Mouse (Mus musculus) hindbrain, embryonic 15.5 days (tissue): ENCODE measurements around the gene Cap2. TPM values are rescaled to one million over a fixed set of nuclear protein-coding genes. Genes with fewer than 3 reads are reported as not detected.

ENCODE experiments used
- ATAC-seq: fragments of 200-750 bp; cut with Nextera tagmentation; 2 replicates; pipeline ENCODE4 v1.8.0; 2017; ENCODE audit warnings: low read depth, moderate number of reproducible peaks, moderate TSS enrichment; ENCODE audit not compliant: low FRiP score
- H3K27ac ChIP-seq: fragments of 300-500 bp; sonication (generic); replicated peaks from 2 replicates; pipeline ENCODE4 v1.5.1; 2015; ENCODE audit warnings: mild to moderate bottlenecking, inconsistent platforms
- H3K27me3 ChIP-seq: fragments of 300-500 bp; sonication (generic); 2 replicates; pipeline ENCODE4 v1.6.1; 2015; ENCODE audit warnings: control low read depth, inconsistent platforms
- H3K36me3 ChIP-seq: fragments of 300-500 bp; sonication (generic); 2 replicates; pipeline ENCODE4 v1.6.1; 2015; ENCODE audit warnings: control low read depth, inconsistent platforms
- H3K4me1 ChIP-seq: fragments of 300-500 bp; sonication (generic); replicated peaks from 2 replicates; pipeline ENCODE4 v1.6.1; 2015; ENCODE audit warnings: control low read depth, inconsistent platforms
- H3K4me2 ChIP-seq: fragments of 300-500 bp; sonication (generic); 2 replicates; pipeline ENCODE4 v1.6.1; 2015; ENCODE audit warnings: moderate library complexity, mild to moderate bottlenecking, inconsistent platforms
- H3K4me3 ChIP-seq: fragments of 300-500 bp; sonication (generic); 2 replicates; pipeline ENCODE4 v1.5.1; 2015; ENCODE audit warnings: mild to moderate bottlenecking, inconsistent platforms
- H3K9ac ChIP-seq: fragments of 300-500 bp; sonication (generic); 2 replicates; pipeline ENCODE4 v1.6.1; 2015; ENCODE audit warnings: inconsistent platforms
- H3K9me3 ChIP-seq: fragments of 300-500 bp; sonication (generic); 2 replicates; pipeline ENCODE4 v1.6.1; 2016; ENCODE audit warnings: control low read depth, inconsistent platforms
- WGBS: fragments of 180-500 bp; shearing (Covaris S2); methylation state at CpG from one replicate; pipeline ENCODE4 v1.1.7; 2015; 5-methylcytosine and 5-hydroxymethylcytosine counted together
- polyA plus RNA-seq: library from polyadenylated mRNA; unstranded; fragments of >200 nt; fragmentation: Nextera tagmentation; extraction: Ambion mirVana; gene quantifications from 2 replicates; pipeline ENCODE4 v1.2.1, GENCODE M21; 2015

Cap2 gene
- polyA plus RNA-seq, 1 experiment from 2014 or later, result 9.4 TPM

DNA sequence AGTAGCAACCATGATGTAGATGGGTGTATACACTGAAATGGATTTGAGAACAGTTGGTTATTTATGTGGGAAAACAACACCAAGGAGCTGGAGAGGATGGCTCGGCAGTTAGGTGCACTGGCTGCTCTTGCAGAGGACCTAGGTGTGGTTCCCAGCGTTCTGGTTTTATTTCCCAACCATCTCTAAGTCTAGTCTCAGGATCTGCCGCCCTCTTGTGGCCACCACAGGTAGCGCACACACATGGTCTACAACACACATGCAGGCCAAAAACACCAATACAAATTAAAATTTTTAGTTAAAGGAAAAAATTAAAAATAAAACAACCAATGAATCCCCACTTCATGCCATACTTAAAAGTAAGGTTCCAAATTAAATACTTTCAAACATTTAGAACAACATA, 140.7 kb downstream of the Cap2 start:
- no peak for ATAC-seq
- H3K4me2 ChIP-seq, result no peak overlapping the region
- H3K4me1 ChIP-seq, result no peaks in the 10 kb centered on the region
- no peak overlapping the region for H3K9ac ChIP-seq
- H3K36me3 ChIP-seq, result peaks cover 5% of the 10 kb centered on the region
- H3K4me3 ChIP-seq, result no peak overlapping the region
- 91% methylated on average over 4 of the region's 4 CpGs for WGBS
- H3K27me3 ChIP-seq, result no peaks in the 10 kb centered on the region
- no peak overlapping the region for H3K27ac ChIP-seq
- H3K9me3 ChIP-seq, result 0 out of 2 replicates have a peak, but pooled peaks cover 7% of the 10 kb centered on the region

DNA sequence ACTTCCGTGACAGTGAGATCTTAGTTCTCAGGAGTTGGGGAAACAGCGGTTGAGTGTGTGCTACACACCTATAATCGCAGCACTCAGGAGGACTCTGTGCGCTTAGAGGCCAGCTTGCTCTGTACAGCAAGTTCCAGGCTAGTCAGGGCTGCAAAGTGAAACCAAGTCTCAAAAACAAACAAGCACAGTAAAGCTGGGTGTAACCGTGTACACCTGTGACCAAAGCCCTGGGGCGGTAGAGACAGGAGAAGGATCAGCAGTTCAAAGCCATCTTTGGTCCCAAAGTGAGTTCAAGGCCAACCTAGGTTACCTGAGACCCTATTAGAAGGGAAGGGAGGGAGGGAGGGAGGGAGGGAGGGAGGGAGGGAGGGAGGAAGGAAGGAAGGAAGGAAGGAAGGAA, 142.5 kb downstream of the Cap2 start:
- H3K4me1 ChIP-seq, result no peaks in the 10 kb centered on the region
- H3K27me3 ChIP-seq, result no peaks in the 10 kb centered on the region
- H3K27ac ChIP-seq, result no peak overlapping the region
- no peak overlapping the region for H3K9ac ChIP-seq
- 0 out of 2 replicates have a peak, but pooled peaks cover 4% of the 10 kb centered on the region for H3K9me3 ChIP-seq
- no peak overlapping the region for H3K4me3 ChIP-seq
- peaks cover 5% of the 10 kb centered on the region for H3K36me3 ChIP-seq
- H3K4me2 ChIP-seq, result no peak overlapping the region
- WGBS, result 94% methylated on average over 6 of the region's 6 CpGs
- ATAC-seq, result no peak

DNA sequence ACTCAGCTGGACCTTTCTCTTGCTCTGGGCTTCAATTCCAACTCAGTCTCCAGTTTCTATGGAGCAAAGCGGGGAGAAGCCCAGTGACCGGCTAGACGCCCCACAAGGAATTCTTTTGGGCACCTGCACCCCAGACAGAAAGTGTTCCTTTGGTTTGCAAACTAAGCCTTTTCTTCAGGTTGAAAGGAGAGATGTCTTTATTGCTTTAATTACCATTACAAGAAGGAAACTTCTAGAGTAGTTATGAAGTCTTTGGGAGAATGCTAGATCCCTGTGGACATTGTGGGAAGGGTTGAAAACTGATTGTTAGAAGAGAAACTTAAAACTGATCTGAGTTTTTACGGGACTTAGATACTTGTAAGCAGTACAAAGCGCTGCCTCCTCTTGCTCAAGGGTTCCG, 143.8 kb downstream of the Cap2 start:
- Histone ChIP-seq H3K27me3 (no peaks in the 10 kb centered on the region), H3K4me3 (no peak overlapping the region), H3K27ac (no peak overlapping the region), H3K4me1 (no peaks in the 10 kb centered on the region), H3K4me2 (no peak overlapping the region), H3K36me3 (peaks cover 5% of the 10 kb centered on the region), H3K9ac (no peak overlapping the region), H3K9me3 (0 out of 2 replicates have a peak, but pooled peaks cover 4% of the 10 kb centered on the region)
- ATAC-seq, result no peak
- WGBS, result 70% methylated on average over 6 of the region's 6 CpGs

DNA sequence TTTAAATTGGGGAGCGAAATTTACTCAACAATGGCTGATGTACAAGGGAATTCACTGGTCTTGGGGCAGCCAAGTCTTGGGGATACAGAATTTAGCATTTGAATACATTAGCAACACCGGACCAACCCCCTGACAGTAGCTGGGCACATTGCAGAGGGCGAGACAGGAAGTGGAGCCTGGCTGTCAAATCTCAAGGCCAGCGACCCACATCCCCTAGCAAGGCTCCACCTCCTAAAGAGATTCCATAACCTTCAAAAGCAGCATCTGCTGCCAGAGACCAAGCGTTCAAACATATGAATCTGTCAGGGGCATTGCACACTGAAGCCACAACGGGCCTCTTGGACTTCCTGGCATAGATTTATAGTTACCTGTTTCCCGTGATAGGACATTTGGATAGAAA, 150.2 kb downstream of the Cap2 start:
- Histone ChIP-seq H3K9ac (no peak overlapping the region), H3K36me3 (no peaks in the 10 kb centered on the region), H3K4me2 (no peak overlapping the region), H3K27ac (no peak overlapping the region), H3K27me3 (no peaks in the 10 kb centered on the region), H3K4me1 (no peaks in the 10 kb centered on the region), H3K4me3 (no peak overlapping the region), H3K9me3 (no peaks in the 10 kb centered on the region)
- 89% methylated on average over 7 of the region's 7 CpGs for WGBS
- ATAC-seq, result no peak

DNA sequence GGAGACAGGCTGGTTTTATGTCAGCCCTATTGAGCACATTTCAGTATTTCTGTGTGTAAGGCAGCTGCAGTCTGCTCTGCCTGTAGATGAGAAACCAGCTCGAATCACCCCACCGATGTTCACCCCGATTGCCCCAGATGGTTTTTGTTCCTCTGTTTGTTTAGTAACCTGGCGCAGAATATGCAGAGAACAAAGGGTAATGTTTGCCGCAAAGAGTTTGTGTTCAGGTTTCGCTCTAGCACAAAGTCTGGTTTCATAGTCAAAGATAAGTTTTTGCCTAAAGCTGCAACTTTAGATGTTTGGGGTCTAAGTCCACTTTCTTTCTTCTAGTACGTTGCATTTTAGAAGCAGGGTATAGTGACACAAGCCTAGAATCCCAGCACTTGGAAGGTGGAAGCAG, 151.0 kb downstream of the Cap2 start:
- Histone ChIP-seq H3K4me3 (no peak overlapping the region), H3K27me3 (no peaks in the 10 kb centered on the region), H3K4me1 (no peaks in the 10 kb centered on the region), H3K9ac (no peak overlapping the region), H3K36me3 (no peaks in the 10 kb centered on the region), H3K9me3 (no peaks in the 10 kb centered on the region), H3K4me2 (no peak overlapping the region), H3K27ac (no peak overlapping the region)
- 86% methylated on average over 7 of the region's 7 CpGs for WGBS
- no peak for ATAC-seq

DNA sequence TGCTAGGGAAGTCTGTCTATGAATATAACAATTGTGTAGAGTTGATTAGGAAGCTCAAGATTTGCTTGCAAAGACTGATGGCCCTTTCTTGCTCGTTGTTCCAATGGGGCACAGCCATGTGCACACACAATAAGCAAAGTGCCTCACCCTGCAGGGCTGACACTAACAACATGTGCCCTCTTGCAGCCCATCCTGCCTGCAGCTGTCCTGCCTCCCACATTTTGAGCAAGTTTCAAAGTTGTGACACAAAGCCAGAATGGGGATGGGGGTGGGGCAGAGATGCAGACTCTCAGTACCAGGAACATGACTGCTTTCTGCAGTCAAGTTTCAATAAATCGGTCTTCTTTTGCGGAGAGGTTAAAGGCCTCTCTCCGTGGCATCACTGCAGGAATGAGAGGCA, 152.0 kb downstream of the Cap2 start:
- H3K27me3 ChIP-seq, result no peaks in the 10 kb centered on the region
- no peaks in the 10 kb centered on the region for H3K4me1 ChIP-seq
- ATAC-seq, result no peak
- no peaks in the 10 kb centered on the region for H3K36me3 ChIP-seq
- WGBS, result 61% methylated on average over 4 of the region's 4 CpGs
- H3K4me3 ChIP-seq, result no peak overlapping the region
- H3K4me2 ChIP-seq, result no peak overlapping the region
- no peak overlapping the region for H3K9ac ChIP-seq
- H3K27ac ChIP-seq, result no peak overlapping the region
- H3K9me3 ChIP-seq, result no peaks in the 10 kb centered on the region

DNA sequence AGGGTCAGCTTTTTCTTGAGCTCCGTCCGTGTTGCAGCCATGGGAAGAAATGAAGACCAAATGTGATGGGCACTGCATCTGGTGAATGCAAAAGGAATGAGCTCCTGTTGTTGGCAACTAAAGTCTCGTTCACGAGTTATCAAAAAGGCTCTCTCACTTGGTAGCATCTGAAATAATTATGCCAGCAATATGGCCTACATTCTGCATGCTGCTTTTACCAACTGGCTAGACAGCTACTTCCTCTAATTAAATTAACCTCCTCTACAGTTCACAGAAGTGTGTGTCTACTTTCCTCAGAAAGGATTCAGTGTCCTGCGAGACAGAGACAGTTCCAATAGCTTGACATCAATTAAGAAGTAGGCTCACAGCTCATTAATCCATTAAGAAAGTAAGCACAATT, 152.9 kb downstream of the Cap2 start:
- H3K9me3 ChIP-seq, result no peaks in the 10 kb centered on the region
- WGBS, result 74% methylated on average over 5 of the region's 5 CpGs
- H3K4me2 ChIP-seq, result no peak overlapping the region
- H3K4me3 ChIP-seq, result no peak overlapping the region
- no peaks in the 10 kb centered on the region for H3K4me1 ChIP-seq
- H3K27ac ChIP-seq, result no peak overlapping the region
- no peaks in the 10 kb centered on the region for H3K36me3 ChIP-seq
- no peaks in the 10 kb centered on the region for H3K27me3 ChIP-seq
- ATAC-seq, result no peak
- H3K9ac ChIP-seq, result no peak overlapping the region

DNA sequence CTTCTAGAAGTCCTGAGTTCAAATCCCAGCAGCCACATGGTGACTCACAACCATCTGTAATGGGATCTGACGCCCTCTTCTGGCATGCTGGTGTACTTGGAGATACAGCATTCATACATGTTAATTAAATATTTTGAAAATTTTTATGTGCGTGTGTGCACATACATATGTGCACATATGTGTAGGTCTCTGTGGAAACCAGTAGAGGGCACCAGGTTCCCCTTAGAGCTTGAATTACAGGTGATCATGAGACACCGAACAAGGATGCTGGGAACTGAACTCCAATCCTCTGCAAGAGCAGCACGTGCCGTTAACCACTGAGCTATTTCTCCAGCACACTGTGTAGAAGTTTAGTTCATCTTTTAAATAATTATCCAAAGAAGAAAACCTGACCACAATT, 157.6 kb downstream of the Cap2 start:
- Histone ChIP-seq H3K9me3 (no peaks in the 10 kb centered on the region), H3K4me1 (no peaks in the 10 kb centered on the region), H3K27me3 (no peaks in the 10 kb centered on the region), H3K27ac (no peak overlapping the region), H3K4me2 (no peak overlapping the region), H3K9ac (no peak overlapping the region), H3K4me3 (no peak overlapping the region), H3K36me3 (no peaks in the 10 kb centered on the region)
- 92% methylated on average over 5 of the region's 5 CpGs for WGBS
- no peak for ATAC-seq

DNA sequence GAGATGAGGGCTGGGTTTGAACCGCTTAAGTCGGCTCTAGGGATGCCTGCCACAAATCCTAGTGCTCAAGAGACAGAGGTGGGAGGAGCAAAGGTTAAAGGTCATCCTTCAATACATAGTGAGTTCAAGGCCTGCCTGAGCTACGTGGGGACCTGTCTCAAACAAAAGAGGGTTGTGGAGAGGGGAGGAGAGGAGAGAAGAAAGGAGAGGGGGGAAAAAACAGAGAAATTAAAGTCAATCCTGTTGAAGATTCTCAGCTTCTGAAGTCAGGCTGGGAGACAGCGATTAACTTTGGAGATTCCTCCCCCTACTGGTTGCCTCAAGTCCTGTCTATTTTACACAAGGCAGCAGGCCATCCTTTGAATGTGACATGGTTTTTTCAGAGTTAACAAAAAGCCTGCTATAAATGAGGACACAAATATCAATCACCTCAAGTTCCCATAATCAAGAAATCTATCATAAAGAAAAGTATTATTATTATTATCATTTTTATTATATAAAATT, 161.9 kb downstream of the Cap2 start:
- WGBS, result 34% methylated on average over 4 of the region's 4 CpGs
- no peaks in the 10 kb centered on the region for H3K9me3 ChIP-seq
- ATAC-seq, result peak; percentile 23; the same call in 1 of the 2 replicates
- H3K27ac ChIP-seq, result no peak overlapping the region
- H3K27me3 ChIP-seq, result 0 out of 2 replicates have a peak, but pooled peaks cover 6% of the 10 kb centered on the region
- H3K9ac ChIP-seq, result no peak overlapping the region
- no peak overlapping the region for H3K4me3 ChIP-seq
- H3K36me3 ChIP-seq, result no peaks in the 10 kb centered on the region
- no peak overlapping the region for H3K4me2 ChIP-seq
- H3K4me1 ChIP-seq, result peaks cover 1% of the 10 kb centered on the region

DNA sequence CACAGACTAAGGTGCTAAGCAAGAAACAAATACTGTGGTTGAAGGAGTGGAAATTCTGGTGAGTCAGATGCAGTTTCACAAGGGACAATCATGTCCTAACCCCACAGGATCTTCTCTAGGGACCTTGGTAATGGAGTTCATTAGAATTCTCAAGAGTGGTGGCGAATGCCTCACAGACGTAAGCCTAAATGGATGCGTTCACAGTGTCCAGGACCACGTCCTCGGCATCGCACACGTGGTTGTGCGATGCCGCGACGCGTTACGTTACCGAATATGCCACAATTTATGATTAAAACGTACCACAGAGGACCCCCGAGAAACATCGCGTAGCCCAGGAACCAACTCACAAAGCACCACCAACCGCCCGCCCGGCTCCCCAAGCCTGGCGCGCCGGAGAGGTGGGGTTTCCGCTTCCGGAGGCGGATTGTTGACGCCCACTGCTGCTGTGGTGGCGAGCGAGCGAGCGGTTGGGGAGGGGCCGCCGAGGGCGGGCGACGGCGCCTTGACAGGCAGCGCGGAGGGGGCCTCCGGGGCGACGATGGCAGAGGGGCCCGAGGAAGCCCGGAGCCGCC, 167.5 kb downstream of the Cap2 start, which contains the start of gene Fam8a1:
Gene Fam8a1 (plus strand): TSS at position 475 of the 572 bp plus-strand sequence.
- Histone ChIP-seq H3K9ac (peak within 1 kb of the TSS; percentile 92), H3K4me1 (peaks cover 28% of the 10 kb centered on the region), H3K27me3 (0 out of 2 replicates have a peak, but pooled peaks cover 6% of the 10 kb centered on the region), H3K27ac (peak within 1 kb of the TSS; percentile 87), H3K9me3 (no peaks in the 10 kb centered on the region), H3K4me2 (peak within 1 kb of the TSS; percentile 71), H3K4me3 (peak within 1 kb of the TSS; percentile 93), H3K36me3 (peaks cover 18% of the 10 kb centered on the region)
- ATAC-seq, result peak; percentile 96
- WGBS, result under 1% methylated on average over 44 of the region's 46 CpGs

DNA sequence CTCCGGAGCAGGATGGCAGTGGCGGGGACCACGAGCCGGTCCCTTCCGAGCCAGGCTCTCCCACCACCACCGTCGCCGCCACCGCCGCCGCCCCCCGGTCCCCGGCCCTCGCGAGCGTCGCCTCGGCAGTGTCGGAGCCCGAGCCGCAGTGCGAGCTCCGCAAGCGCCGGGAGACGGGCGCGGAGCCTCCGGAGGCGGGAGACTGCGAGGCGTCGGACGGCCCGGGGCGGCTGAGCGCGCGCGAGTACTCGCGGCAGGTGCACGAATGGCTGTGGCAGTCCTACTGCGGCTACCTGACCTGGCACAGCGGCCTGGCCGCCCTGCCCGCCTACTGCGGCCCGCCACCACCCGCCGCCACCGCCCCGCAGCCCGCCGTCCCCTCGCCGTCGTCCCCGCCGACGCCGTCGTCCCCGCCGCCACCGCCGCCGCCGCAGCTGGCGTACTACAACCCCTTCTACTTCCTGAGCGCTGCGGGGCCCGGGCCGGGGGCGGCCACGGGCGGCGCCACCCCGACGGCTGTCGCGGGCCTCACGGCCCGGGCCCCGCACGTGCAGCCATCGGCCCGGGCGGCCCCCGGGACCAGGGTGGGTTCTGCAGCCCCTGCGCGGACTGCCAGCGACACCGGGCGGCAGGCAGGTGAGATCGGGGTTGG, 168.1 kb downstream of the Cap2 start:
- under 1% methylated on average over 69 of the region's 96 CpGs for WGBS
- H3K4me2 ChIP-seq, result peak overlapping the region; percentile 71
- peak overlapping the region; percentile 93 for H3K4me3 ChIP-seq
- H3K36me3 ChIP-seq, result peaks cover 23% of the 10 kb centered on the region
- no peaks in the 10 kb centered on the region for H3K9me3 ChIP-seq
- peaks cover 28% of the 10 kb centered on the region for H3K4me1 ChIP-seq
- peak overlapping the region; percentile 87 for H3K27ac ChIP-seq
- peak; percentile 63 for ATAC-seq
- peak overlapping the region; percentile 92 for H3K9ac ChIP-seq
- H3K27me3 ChIP-seq, result 0 out of 2 replicates have a peak, but pooled peaks cover 4% of the 10 kb centered on the region

DNA sequence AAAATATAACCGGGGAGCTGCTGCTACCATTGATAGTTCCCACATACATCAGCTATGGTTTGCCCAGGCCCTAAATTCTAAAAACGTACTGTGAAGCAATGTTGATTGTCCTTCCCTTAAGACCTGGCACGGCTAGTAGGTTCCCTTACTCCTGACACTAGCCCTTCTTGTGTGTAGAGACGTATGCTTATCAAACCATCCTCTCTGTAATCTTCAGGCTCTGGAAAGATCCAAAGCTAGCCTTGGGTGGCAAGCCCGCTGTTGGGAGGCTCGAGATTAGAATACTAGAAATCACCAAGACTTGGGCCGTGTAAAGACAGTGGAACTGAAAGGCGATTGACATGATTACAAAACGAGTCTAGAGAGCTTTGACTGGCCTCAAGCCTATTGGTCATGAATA, 168.9 kb downstream of the Cap2 start:
- Histone ChIP-seq H3K4me2 (peak overlapping the region; percentile 71), H3K27ac (no peak overlapping the region), H3K9ac (peak overlapping the region; percentile 92), H3K36me3 (peaks cover 31% of the 10 kb centered on the region), H3K4me1 (peaks cover 28% of the 10 kb centered on the region), H3K4me3 (peak overlapping the region; percentile 93), H3K9me3 (no peaks in the 10 kb centered on the region), H3K27me3 (0 out of 2 replicates have a peak, but pooled peaks cover 3% of the 10 kb centered on the region)
- WGBS, result 64% methylated on average over 9 of the region's 9 CpGs
- no peak for ATAC-seq
